In genomic region chr3:117498138-117498897, GRCm38 (mm10) we compare ENCODE assay signal across 22 mouse cellular contexts.
DNase-seq lines count a peak whose midpoint lies in the region; ATAC-seq and TF ChIP-seq lines count a peak whose summit lies in the region.
"Had no signal": no experiment of that assay in that cellular context is flagged by ENCODE, and none has a peak within 500 bp of the region (broad histone marks: within the 10 kb centered on the region; RNA-seq: fewer than 3 reads in every experiment).

No protein-coding gene starts in this region.

- H3K36me3 ChIP-seq in heart, adult 2 months (ENCODE audit: control insufficient read depth, insufficient read depth, low read length), result no peaks in the 10 kb centered on the region
- no peaks in the 10 kb centered on the region for H3K36me3 ChIP-seq in lung, postnatal 0 days (ENCODE audit: insufficient read depth, low read length)
- H3K36me3 ChIP-seq: embryonic facial prominence, embryonic 15.5 days; neural tube, embryonic 15.5 days had no signal

- no peaks in the 10 kb centered on the region for H3K4me1 ChIP-seq in heart, adult 2 months (ENCODE audit: control insufficient read depth, insufficient read depth, low read length)
- no peaks in the 10 kb centered on the region for H3K4me1 ChIP-seq in lung, postnatal 0 days (ENCODE audit: insufficient read depth, low read depth, low read length)
- H3K4me1 ChIP-seq: embryonic facial prominence, embryonic 15.5 days; forebrain, embryonic 13.5 days; neural tube, embryonic 15.5 days had no signal

- intact Hi-C loops in heart, adult 2 months (cut with DNase I), result no loop called here

- no peak overlapping the region for H3K4me3 ChIP-seq in heart, adult 2 months
- H3K4me3 ChIP-seq in lung, postnatal 0 days (ENCODE audit: low read depth, low read length), result no peak overlapping the region
- H3K4me3 ChIP-seq: embryonic facial prominence, embryonic 15.5 days; forebrain, embryonic 13.5 days; neural tube, embryonic 15.5 days had no signal

- H3K79me2 ChIP-seq in heart, adult 2 months (replicated peaks; ENCODE audit: control insufficient read depth, insufficient read depth, low read length), result no peaks in the 10 kb centered on the region

- no peak for ATAC-seq in lung, postnatal 0 days
- peak; percentile 52; the same call in 1 of the 2 replicates for ATAC-seq in granulocyte monocyte progenitor cell, adult 5-6 weeks (replicated peaks; ENCODE audit: poor library complexity, severe bottlenecking)
- ATAC-seq: forebrain, embryonic 13.5 days; midbrain, embryonic 16.5 days had no signal

- WGBS in heart, adult 2 months, result 88% methylated on average over 5 of the region's 5 CpGs
- 82% methylated on average over 5 of the region's 5 CpGs for WGBS in lung, postnatal 0 days

- TF ChIP-seq CTCF in heart, adult 2 months (IDR thresholded peaks at IDR 0.05), result peak; percentile 18
- peak; percentile 22; the same call in 1 of the 2 replicates for TF ChIP-seq CTCF in lung, postnatal 0 days (IDR thresholded peaks at IDR 0.05)

- H3K9ac ChIP-seq in heart, adult 2 months (ENCODE audit: low read depth, low read length), result no peak overlapping the region
- no peak overlapping the region for H3K9ac ChIP-seq in lung, postnatal 0 days (replicated peaks; ENCODE audit: low read depth)
- H3K9ac ChIP-seq: embryonic facial prominence, embryonic 15.5 days; forebrain, embryonic 13.5 days; neural tube, embryonic 15.5 days had no signal

- no peak overlapping the region for H3K27ac ChIP-seq in heart, adult 2 months
- H3K27ac ChIP-seq in lung, postnatal 0 days (ENCODE audit: low read length), result no peak overlapping the region
- H3K27ac ChIP-seq: embryonic facial prominence, embryonic 15.5 days; forebrain, embryonic 13.5 days; neural tube, embryonic 15.5 days had no signal

- no peak overlapping the region for H3K4me2 ChIP-seq in lung, postnatal 0 days (replicated peaks; ENCODE audit: low read depth, low read length)
- H3K4me2 ChIP-seq: embryonic facial prominence, embryonic 15.5 days; forebrain, embryonic 13.5 days; heart, embryonic 11.5 days; neural tube, embryonic 15.5 days had no signal

- H3K27me3 ChIP-seq in heart, adult 2 months (ENCODE audit: control insufficient read depth, insufficient read depth, low read length), result no peaks in the 10 kb centered on the region
- H3K27me3 ChIP-seq in lung, postnatal 0 days (replicated peaks; ENCODE audit: insufficient read depth, low read length), result no peaks in the 10 kb centered on the region
- H3K27me3 ChIP-seq: embryonic facial prominence, embryonic 15.5 days; forebrain, embryonic 13.5 days; neural tube, embryonic 15.5 days had no signal

- no peak for TF ChIP-seq EP300 in heart, adult 2 months (IDR thresholded peaks at IDR 0.05; ENCODE audit: insufficient read depth, low read depth, low read length)
- no peak for TF ChIP-seq EP300 in lung, postnatal 0 days (IDR thresholded peaks at IDR 0.05)

- TF ChIP-seq POLR2A in heart, adult 2 months (IDR thresholded peaks at IDR 0.05; ENCODE audit: insufficient read depth, low read depth, low read length), result no peak

- no peak for DNase-seq in heart, adult 2 months
- DNase-seq in heart, postnatal 4 days, result no peak
- DNase-seq in lung, postnatal 0 days (ENCODE audit: low spot score), result no peak
- DNase-seq in lung, postnatal 14 days, result no peak
- peak; percentile 15 for DNase-seq in ES-CJ7 (ENCODE audit: low read depth, low spot score)
- DNase-seq in frontal cortex, postnatal 25 days (ENCODE audit: low spot score in 2 of 2), result no peak
- no peak for DNase-seq in right cerebral cortex, postnatal 25 days
- DNase-seq: adrenal gland, adult 2 months; cerebellum, adult 9-11 months; gastrocnemius, postnatal 10 days; heart, postnatal 36 days; kidney, adult 11 months; kidney, postnatal 14 days; layer of hippocampus, postnatal 36 days; lung, postnatal 10 days; right cerebral cortex, adult 18-20 months had no signal

- no peaks in the 10 kb centered on the region for H3K9me3 ChIP-seq in lung, postnatal 0 days (ENCODE audit: low read length)
- H3K9me3 ChIP-seq: embryonic facial prominence, embryonic 15.5 days; forebrain, embryonic 13.5 days; neural tube, embryonic 15.5 days had no signal
